Mouse (Mus musculus) spleen, adult 2 months (tissue): ENCODE measurements around the gene Zfp78.

Experiments used
- CTCF ChIP-seq: fragments of 200-500 bp; IDR thresholded peaks from 2 replicates; pipeline ENCODE4 v1.5.1; 2011; ENCODE audit warnings: mild to moderate bottlenecking, inconsistent platforms; ENCODE audit not compliant: insufficient read depth, insufficient read length, insufficient replicate concordance; ENCODE audit errors: extremely low read depth
- POLR2A ChIP-seq: fragments of 200-500 bp; IDR thresholded peaks from 2 replicates; pipeline ENCODE4 v1.6.1; 2011; ENCODE audit warnings: low read depth, low read length, inconsistent platforms

DNA sequence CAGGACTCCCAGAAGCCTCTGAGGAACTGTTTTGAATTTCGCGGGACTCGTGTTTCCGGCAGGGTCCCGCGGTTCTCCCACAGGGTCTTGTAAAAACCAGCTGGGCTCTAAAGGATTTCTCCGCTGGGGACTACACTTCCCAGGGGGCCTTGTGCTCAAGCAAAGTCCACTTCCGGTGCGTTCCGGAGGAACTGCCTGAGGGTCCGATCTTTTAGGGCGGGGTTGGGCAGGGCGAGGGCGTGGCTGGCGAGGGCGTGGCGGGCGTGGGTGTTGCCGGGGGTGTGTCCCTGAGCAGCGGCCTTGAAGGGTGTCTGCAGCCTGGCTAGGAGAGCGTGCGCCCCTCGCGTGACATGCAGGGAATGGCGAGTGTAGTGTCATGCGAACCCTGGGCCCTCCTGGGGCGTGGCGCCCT is 20.0 kb downstream of the Zfp78 start, which contains the start of gene Zfp28:
- TF ChIP-seq CTCF (no peak), POLR2A (no peak)
